Mouse (Mus musculus) embryonic fibroblast, embryonic 13.5 days (primary cell): ENCODE measurements around the gene Calu. TPM values are rescaled to one million over a fixed set of nuclear protein-coding genes. Genes with fewer than 3 reads are reported as not detected.
"Not testable (repeated sequence)": the region's sequence is repeated elsewhere in the genome, so short reads cannot be mapped to it uniquely, and the experiment has no call there.

ENCODE experiments used
- H3K27ac ChIP-seq: 2 replicates; pipeline ENCODE4 v1.5.1; 2012; ENCODE audit warnings: low read length, control low read depth, inconsistent platforms; ENCODE audit not compliant: insufficient read depth
- H3K4me1 ChIP-seq: 2 replicates; pipeline ENCODE4 v1.6.1; 2011; ENCODE audit warnings: low read length; ENCODE audit not compliant: control insufficient read depth, insufficient read depth
- H3K4me3 ChIP-seq: 2 replicates; pipeline ENCODE4 v1.5.1; 2011; ENCODE audit warnings: mild to moderate bottlenecking, control low read depth, low read length; ENCODE audit not compliant: insufficient read depth
- CTCF ChIP-seq: IDR thresholded peaks from 2 replicates; pipeline ENCODE4 v1.5.1; 2011; ENCODE audit warnings: mild to moderate bottlenecking, control low read depth, low read length, moderate library complexity, borderline replicate concordance; ENCODE audit not compliant: insufficient read depth
- POLR2A ChIP-seq: IDR thresholded peaks from 2 replicates; pipeline ENCODE4 v1.6.1; 2011; ENCODE audit warnings: low read depth, mild to moderate bottlenecking, control low read depth, low read length, moderate library complexity
- polyA plus RNA-seq: library from polyadenylated mRNA; stranded (reverse); fragments of >200 nt; gene quantifications from 2 replicates; pipeline ENCODE4 v1.2.4, GENCODE M21; 2011; ENCODE audit warnings: low read depth; ENCODE audit not compliant: missing spikeins, insufficient read length

Calu gene
- polyA plus RNA-seq, 1 experiment, result 1,377 TPM

DNA sequence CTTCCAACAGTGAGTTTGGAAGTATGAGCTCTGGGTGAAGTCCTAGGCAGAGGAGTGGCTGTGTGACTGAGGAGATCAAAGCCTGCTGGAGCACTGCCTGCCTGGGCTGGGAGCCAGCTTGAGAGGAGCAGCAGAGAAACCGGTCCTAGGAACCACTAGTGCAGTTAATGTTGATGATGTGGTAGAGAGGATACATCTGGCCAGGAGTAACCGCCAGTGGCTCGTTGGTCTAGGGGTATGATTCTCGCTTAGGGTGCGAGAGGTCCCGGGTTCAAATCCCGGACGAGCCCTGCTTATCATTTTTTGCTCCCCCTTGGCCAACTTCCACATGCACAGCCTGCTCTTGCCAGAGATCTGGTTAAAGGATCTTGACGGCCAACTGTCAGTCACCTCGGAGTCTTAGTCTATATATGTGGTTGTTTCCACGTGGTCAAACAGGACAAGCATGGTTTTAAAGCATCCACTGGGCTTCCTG lies 40.8 kb downstream of the Calu start:
- Histone ChIP-seq H3K4me3 (peak overlapping the region; percentile 50), H3K27ac (peak overlapping the region; percentile 8; the same call in 1 of the 2 replicates), H3K4me1 (0 out of 2 replicates have a peak, but pooled peaks cover 5% of the 10 kb centered on the region)
- TF ChIP-seq CTCF (no peak), POLR2A (peak; percentile 71)

DNA sequence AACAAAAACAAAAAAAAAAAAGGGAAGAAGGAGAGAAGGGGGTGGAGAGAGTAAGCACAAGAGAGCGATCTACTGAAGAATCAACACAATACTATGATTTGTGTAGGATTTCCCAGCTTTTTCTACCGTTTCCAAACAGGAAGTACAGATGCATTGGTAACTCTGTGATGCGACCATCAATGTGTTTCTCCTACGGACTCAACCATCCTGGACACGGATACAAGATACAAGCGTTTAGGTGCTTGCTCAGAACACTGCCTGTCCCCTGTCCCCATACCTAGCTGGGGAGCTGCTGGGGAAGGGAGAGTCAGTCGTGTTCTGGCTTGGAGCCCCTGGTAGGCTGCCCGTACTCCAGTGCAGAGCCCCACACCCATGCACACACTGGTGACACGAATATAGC lies 41.6 kb downstream of the Calu start:
- Histone ChIP-seq H3K4me3 (no peak overlapping the region), H3K27ac (no peak overlapping the region), H3K4me1 (0 out of 2 replicates have a peak, but pooled peaks cover 5% of the 10 kb centered on the region)
- no peak for TF ChIP-seq POLR2A
- no peak for TF ChIP-seq CTCF

GRCm38 (mm10) chr6:29390500-29390899 lies 42.6 kb downstream of the Calu start:
- not testable (repeated sequence) for H3K4me1 ChIP-seq, H3K4me3 ChIP-seq, H3K27ac ChIP-seq

- not testable (repeated sequence) for H3K4me3 ChIP-seq, H3K27ac ChIP-seq, H3K4me1 ChIP-seq
Measured at GRCm38 (mm10) chr6:29391241-29391640, 43.4 kb downstream of the Calu start.

DNA sequence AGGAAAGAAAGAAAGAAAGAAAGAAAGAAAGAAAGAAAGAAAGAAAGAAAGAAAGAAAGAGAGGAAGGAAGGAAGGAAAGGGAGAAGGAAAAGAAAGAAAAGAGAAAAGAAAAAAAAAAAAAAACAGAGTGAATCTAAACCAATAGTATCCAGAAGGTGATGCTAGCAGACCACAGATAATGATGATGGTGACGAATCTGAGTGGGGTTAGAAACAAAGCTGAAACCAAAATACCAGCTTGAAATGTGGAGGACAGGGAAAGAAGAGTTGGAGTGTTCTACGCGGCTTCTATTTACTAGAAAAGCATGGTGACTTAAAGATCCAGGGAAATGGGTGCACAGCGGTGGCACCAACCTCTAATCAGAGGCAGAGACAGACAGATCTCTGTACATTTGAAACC lies 43.9 kb downstream of the Calu start:
- H3K4me1 ChIP-seq, result 0 out of 2 replicates have a peak, but pooled peaks cover 5% of the 10 kb centered on the region
- TF ChIP-seq POLR2A (no peak), CTCF (no peak)
- no peak overlapping the region for H3K27ac ChIP-seq
- H3K4me3 ChIP-seq, result no peak overlapping the region

DNA sequence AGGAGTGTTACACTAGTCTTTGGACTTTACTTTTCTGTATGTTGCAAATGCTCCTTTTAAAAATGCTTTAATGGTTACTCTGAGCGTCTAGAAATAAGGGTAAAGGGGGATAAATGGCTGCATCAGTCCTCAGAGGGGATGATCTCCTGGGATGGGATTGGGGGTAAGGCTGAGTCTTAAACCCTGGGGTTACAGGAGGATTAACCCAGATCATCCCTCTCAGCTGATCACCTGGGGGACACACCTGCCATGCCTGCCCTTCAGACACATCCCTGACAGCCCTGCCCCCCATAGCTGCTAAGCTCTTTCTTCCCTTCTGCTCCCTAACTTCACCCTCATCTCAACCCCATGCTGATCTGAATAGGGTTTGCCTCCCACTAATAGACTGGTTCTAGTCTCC lies 46.4 kb downstream of the Calu start:
- H3K4me1 ChIP-seq, result no peaks in the 10 kb centered on the region
- H3K27ac ChIP-seq, result no peak overlapping the region
- H3K4me3 ChIP-seq, result no peak overlapping the region
- TF ChIP-seq POLR2A, result no peak
- TF ChIP-seq CTCF, result no peak

DNA sequence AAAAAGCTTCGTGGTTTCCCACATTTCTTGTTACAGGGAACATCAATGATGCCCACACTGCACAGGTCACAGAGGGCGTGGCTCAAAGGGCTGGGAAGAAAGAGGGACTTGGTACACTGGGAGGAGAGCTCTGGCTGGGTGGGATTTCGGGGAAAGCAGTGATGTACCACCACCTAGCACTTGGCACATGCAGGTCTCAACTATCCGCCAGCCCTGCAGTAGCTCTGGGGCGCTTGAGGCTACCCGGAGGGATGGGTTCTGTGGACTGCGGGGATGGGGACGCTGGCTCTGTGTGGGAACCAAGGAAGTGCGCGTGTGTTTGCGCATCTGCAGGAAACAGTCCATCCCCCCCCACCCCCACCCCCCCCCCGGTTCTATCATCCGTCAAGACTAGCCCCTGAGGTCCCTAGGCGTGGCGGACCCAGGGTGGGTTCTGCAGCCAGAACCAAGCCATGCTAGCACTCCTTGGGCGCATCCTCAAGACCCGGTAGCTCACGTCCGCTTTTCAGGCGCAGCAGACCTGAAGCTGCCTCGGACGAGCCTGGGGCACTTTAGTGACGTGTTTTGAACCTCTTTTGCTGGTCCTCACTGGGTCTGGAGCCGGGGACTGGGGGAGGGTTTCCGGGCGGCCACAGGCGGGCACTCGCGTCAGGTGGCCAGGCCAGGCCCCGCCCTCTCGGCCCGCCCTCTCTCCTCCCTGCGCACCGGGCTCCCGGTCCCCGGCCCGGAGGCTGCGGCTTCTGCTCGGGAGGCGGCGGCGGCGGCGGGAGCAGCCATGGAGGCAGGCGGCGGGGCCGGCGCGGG lies 48.2 kb downstream of the Calu start, which contains the start of gene Ccdc136:
TSS of gene Ccdc136 (plus strand) at position 400 of the 804 bp plus-strand sequence.
- no peak for TF ChIP-seq CTCF
- TF ChIP-seq POLR2A, result peak; percentile 80
- Histone ChIP-seq H3K27ac (no peak within 1 kb of the TSS), H3K4me1 (no peaks in the 10 kb centered on the region), H3K4me3 (peak within 1 kb of the TSS; percentile 54)

DNA sequence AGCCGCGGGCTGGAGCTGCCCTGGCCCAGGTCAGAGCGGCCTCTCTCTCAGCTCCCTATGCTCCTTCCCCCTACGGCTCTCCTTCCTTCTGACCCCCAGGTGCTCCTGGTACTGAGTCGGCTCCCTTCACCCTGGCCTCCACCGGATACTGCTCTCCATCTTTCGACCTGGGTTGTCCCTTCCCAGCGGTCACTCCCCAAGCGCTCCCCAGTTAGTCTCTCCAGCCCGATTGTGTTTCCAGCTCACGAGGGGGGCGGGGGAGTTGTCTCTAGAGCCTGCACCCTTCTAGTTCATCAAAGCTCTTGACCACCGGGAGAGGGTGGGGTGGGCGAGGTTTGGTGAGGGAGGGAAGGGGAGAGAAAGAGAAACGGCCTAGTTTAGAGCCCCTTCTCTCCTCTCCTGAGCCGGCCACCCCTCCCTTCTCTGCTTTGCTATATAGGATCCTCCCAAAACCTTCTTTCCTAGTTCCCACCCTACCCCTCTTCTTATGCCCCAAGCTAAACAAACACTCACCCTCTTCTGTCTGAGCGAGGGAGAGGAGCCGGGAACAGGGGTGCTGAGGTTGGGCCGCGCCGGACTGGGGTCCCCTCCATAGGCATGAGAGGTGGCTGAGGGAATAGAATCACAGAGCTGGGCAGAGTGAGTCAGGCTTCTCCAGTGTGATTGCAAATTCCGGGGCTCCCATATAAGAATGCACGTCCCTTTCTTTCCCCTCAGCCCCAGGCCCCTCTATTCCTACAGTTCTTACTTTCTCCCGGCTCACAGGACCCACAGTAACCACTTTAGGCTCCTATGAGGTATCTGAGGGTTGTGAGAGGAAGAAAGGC lies 49.1 kb downstream of the Calu start:
- Histone ChIP-seq H3K4me3 (peak overlapping the region; percentile 54), H3K27ac (no peak overlapping the region), H3K4me1 (no peaks in the 10 kb centered on the region)
- no peak for TF ChIP-seq CTCF
- TF ChIP-seq POLR2A, result no peak

GRCm38 (mm10) chr6:29397575-29397974 lies 49.7 kb downstream of the Calu start:
- Histone ChIP-seq H3K4me3 (peak overlapping the region; percentile 54), H3K4me1 (no peaks in the 10 kb centered on the region), H3K27ac (no peak overlapping the region)
- 0 out of 2 replicates have a peak, but pooled peaks have one; percentile 39 for TF ChIP-seq POLR2A
- no peak for TF ChIP-seq CTCF

- no peak overlapping the region for H3K4me3 ChIP-seq
- no peak overlapping the region for H3K27ac ChIP-seq
- H3K4me1 ChIP-seq, result no peaks in the 10 kb centered on the region
- no peak for TF ChIP-seq CTCF
- no peak for TF ChIP-seq POLR2A
Measured at GRCm38 (mm10) chr6:29399851-29400250, 52.0 kb downstream of the Calu start.
